8 mouse cellular contexts compared by ENCODE assay signal in genomic region chr9:21165952-21166451, GRCm38 (mm10). TPM values are rescaled to one million over a fixed set of nuclear protein-coding genes. Genes with fewer than 3 reads are reported as not detected.
DNase-seq lines count a peak whose midpoint lies in the region; ATAC-seq and TF ChIP-seq lines count a peak whose summit lies in the region.

No protein-coding gene starts in this region.

- peak overlapping the region; percentile 97 for H3K4me2 ChIP-seq in kidney, embryonic 15.5 days
- H3K4me2 ChIP-seq in lung, embryonic 15.5 days: peak overlapping the region; percentile 95

- WGBS in kidney, adult 2 months: under 1% methylated on average over 46 of the region's 47 CpGs
- under 1% methylated on average over 47 of the region's 47 CpGs for WGBS in heart, adult 2 months
- WGBS in kidney, embryonic 15.5 days: under 1% methylated on average over 47 of the region's 47 CpGs
- WGBS in lung, embryonic 15.5 days: under 1% methylated on average over 44 of the region's 47 CpGs

- no peaks in the 10 kb centered on the region; the same call in 1 of the 2 replicates for H3K4me1 ChIP-seq in kidney, adult 2 months (ENCODE audit: control insufficient read depth, insufficient read depth, low read length)
- H3K4me1 ChIP-seq in heart, adult 2 months (ENCODE audit: control insufficient read depth, insufficient read depth, low read length): peaks cover 16% of the 10 kb centered on the region
- peaks cover 62% of the 10 kb centered on the region for H3K4me1 ChIP-seq in kidney, embryonic 15.5 days
- peaks cover 53% of the 10 kb centered on the region for H3K4me1 ChIP-seq in lung, embryonic 15.5 days

- peak; percentile 34; the same call in 1 of the 2 replicates for TF ChIP-seq CTCF in kidney, adult 2 months (conservative IDR thresholded peaks at IDR 0.05; ENCODE audit: insufficient read depth, insufficient read length, low read depth, low read length)
- peak; percentile 70 for TF ChIP-seq CTCF in heart, adult 2 months (IDR thresholded peaks at IDR 0.05)

- no peaks in the 10 kb centered on the region for H3K36me3 ChIP-seq in kidney, adult 2 months (ENCODE audit: control insufficient read depth, insufficient read depth, low read length)
- H3K36me3 ChIP-seq in heart, adult 2 months (ENCODE audit: control insufficient read depth, insufficient read depth, low read length): no peaks in the 10 kb centered on the region
- H3K36me3 ChIP-seq in kidney, embryonic 15.5 days: no peaks in the 10 kb centered on the region
- no peaks in the 10 kb centered on the region for H3K36me3 ChIP-seq in lung, embryonic 15.5 days

- no peak for TF ChIP-seq POLR2A in kidney, adult 2 months (IDR thresholded peaks at IDR 0.05; ENCODE audit: low read depth, low read length)
- TF ChIP-seq POLR2A in heart, adult 2 months (IDR thresholded peaks at IDR 0.05; ENCODE audit: insufficient read depth, low read depth, low read length): no peak

- H3K9ac ChIP-seq in heart, adult 2 months (ENCODE audit: low read depth, low read length): peak overlapping the region; percentile 81
- peak overlapping the region; percentile 48 for H3K9ac ChIP-seq in kidney, embryonic 15.5 days
- peak overlapping the region; percentile 59 for H3K9ac ChIP-seq in lung, embryonic 15.5 days

- DNase-seq in kidney, adult 2 months: peak; percentile 45
- DNase-seq in kidney, adult 8-10 months: no peak
- DNase-seq in ZHBTc4 (ENCODE audit: low read depth, low spot score): peak; percentile 58
- peak; percentile 49 to 74 for DNase-seq in heart, adult 2 months
- DNase-seq in right cerebral cortex, postnatal 10 days (ENCODE audit: low spot score in 2 of 2): peak; percentile 69 to 75
- no peak for DNase-seq in yolk sac, embryonic 10.5 days (ENCODE audit: low spot score)

- intact Hi-C loops in heart, adult 2 months (cut with DNase I): no loop called here

- H3K79me2 ChIP-seq in heart, adult 2 months (replicated peaks; ENCODE audit: control insufficient read depth, insufficient read depth, low read length): no peaks in the 10 kb centered on the region

- no peak for TF ChIP-seq EP300 in heart, adult 2 months (IDR thresholded peaks at IDR 0.05; ENCODE audit: insufficient read depth, low read depth, low read length)

- no peak overlapping the region for H3K27ac ChIP-seq in kidney, adult 2 months (ENCODE audit: insufficient read depth, low read depth, low read length)
- H3K27ac ChIP-seq in heart, adult 2 months: peak overlapping the region; percentile 31; the same call in 1 of the 2 replicates
- no peak overlapping the region for H3K27ac ChIP-seq in kidney, embryonic 15.5 days
- H3K27ac ChIP-seq in lung, embryonic 15.5 days: no peak overlapping the region

- no peaks in the 10 kb centered on the region for H3K9me3 ChIP-seq in kidney, embryonic 15.5 days (replicated peaks)
- H3K9me3 ChIP-seq in lung, embryonic 15.5 days: no peaks in the 10 kb centered on the region

- peak overlapping the region; percentile 64 for H3K4me3 ChIP-seq in kidney, adult 2 months (ENCODE audit: insufficient read depth, low read depth, low read length)
- H3K4me3 ChIP-seq in heart, adult 2 months: peak overlapping the region; percentile 58
- H3K4me3 ChIP-seq in kidney, embryonic 15.5 days (replicated peaks): peak overlapping the region; percentile 59
- peak overlapping the region; percentile 55 for H3K4me3 ChIP-seq in lung, embryonic 15.5 days

- H3K27me3 ChIP-seq in kidney, adult 2 months (replicated peaks; ENCODE audit: control insufficient read depth, insufficient read depth, low read length): 0 out of 2 replicates have a peak, but pooled peaks cover 2% of the 10 kb centered on the region
- H3K27me3 ChIP-seq in heart, adult 2 months (ENCODE audit: control insufficient read depth, insufficient read depth, low read length): no peaks in the 10 kb centered on the region
- peaks cover 53% of the 10 kb centered on the region for H3K27me3 ChIP-seq in kidney, embryonic 15.5 days
- H3K27me3 ChIP-seq in lung, embryonic 15.5 days: peaks cover 57% of the 10 kb centered on the region

- no peak for ATAC-seq in kidney, embryonic 15.5 days (replicated peaks; ENCODE audit: low FRiP score)
- peak; percentile 9 for ATAC-seq in lung, embryonic 15.5 days (ENCODE audit: borderline replicate concordance, extremely low read depth, low FRiP score, low TSS enrichment)

RNA-seq across cellular contexts. Expression of gene Pde4a, which starts 0.5 kb away (rescaled TPM):
- 7.8 and 9.0 TPM in 2 replicates for polyA plus RNA-seq in kidney, adult 2 months (2012; rRNA removed)
- total RNA-seq in heart, adult 2 months (2021): 10 to 100 TPM; 58.9 to 60.0 TPM
- 57.2 and 68.9 TPM in 2 replicates for polyA plus RNA-seq in heart, adult 2 months (2012; rRNA removed)
- 12.6 and 12.7 TPM in 2 replicates for polyA plus RNA-seq in kidney, embryonic 15.5 days (2015; fragmentation: Nextera tagmentation; extraction: Ambion mirVana)
- polyA plus RNA-seq in lung, embryonic 15.5 days (2015; fragmentation: Nextera tagmentation; extraction: Ambion mirVana): 8.6 and 9.3 TPM in 2 replicates

RNA-seq across cellular contexts. Expression of gene Cdc37, which starts 16.2 kb away (rescaled TPM):
- polyA plus RNA-seq in kidney, adult 2 months (2012; rRNA removed): 53.1 and 72.6 TPM in 2 replicates
- total RNA-seq in heart, adult 2 months (2021): 100 to 1,000 TPM; 150 to 162 TPM
- 62.3 and 96.1 TPM in 2 replicates for polyA plus RNA-seq in heart, adult 2 months (2012; rRNA removed)
- polyA plus RNA-seq in kidney, embryonic 15.5 days (2015; fragmentation: Nextera tagmentation; extraction: Ambion mirVana): 332 and 351 TPM in 2 replicates
- polyA plus RNA-seq in lung, embryonic 15.5 days (2015; fragmentation: Nextera tagmentation; extraction: Ambion mirVana): 316 and 319 TPM in 2 replicates

RNA-seq across cellular contexts. Expression of gene Tyk2, which starts 35.0 kb away (rescaled TPM):
- polyA plus RNA-seq in kidney, adult 2 months (2012; rRNA removed): 17.0 and 19.0 TPM in 2 replicates
- 1 to 10 TPM; 7.3 to 8.1 TPM for total RNA-seq in heart, adult 2 months (2021)
- polyA plus RNA-seq in heart, adult 2 months (2012; rRNA removed): 13.5 and 13.7 TPM in 2 replicates
- polyA plus RNA-seq in kidney, embryonic 15.5 days (2015; fragmentation: Nextera tagmentation; extraction: Ambion mirVana): 12.7 and 15.5 TPM in 2 replicates
- 12.7 and 15.6 TPM in 2 replicates for polyA plus RNA-seq in lung, embryonic 15.5 days (2015; fragmentation: Nextera tagmentation; extraction: Ambion mirVana)

Comparison
In these comparisons a context has a peak if more than half of its experiments do, and no peak if none do; other contexts are left out.
1. DNase-seq: peak in kidney, adult 2 months (single experiment), ZHBTc4 (single experiment), heart, adult 2 months (2 of 2) and right cerebral cortex, postnatal 10 days (2 of 2); none in kidney, adult 8-10 months (0 of 2) and yolk sac, embryonic 10.5 days (single experiment).
2. Peak in every context shown above with its lines, with median percentiles within 50 percentile points of each other: H3K4me3 ChIP-seq and H3K9ac ChIP-seq.